Mouse (Mus musculus) lung, adult 2 months (tissue): ENCODE measurements around the gene Gm21976. TPM values are rescaled to one million over a fixed set of nuclear protein-coding genes. Genes with fewer than 3 reads are reported as not detected.

Experiments
- DNase-seq: peaks from one replicate; pipeline ENCODE4 v3.0.0; 2022
- H3K4me1 ChIP-seq: fragments of 200-500 bp; 2 replicates; pipeline ENCODE4 v1.6.1; 2011; ENCODE audit warnings: low read length; ENCODE audit not compliant: control insufficient read depth, insufficient read depth
- H3K4me3 ChIP-seq: fragments of 200-500 bp; replicated peaks from 2 replicates; pipeline ENCODE3; 2011; ENCODE audit warnings: low read depth, mild to moderate bottlenecking, control low read depth, low read length; ENCODE audit errors: extremely low read depth
- CTCF ChIP-seq: fragments of 200-500 bp; IDR thresholded peaks from 2 replicates; pipeline ENCODE4 v1.5.1; 2011; ENCODE audit warnings: mild to moderate bottlenecking, low read length, control low read depth; ENCODE audit not compliant: insufficient read depth
- POLR2A ChIP-seq: fragments of 200-500 bp; IDR thresholded peaks from 2 replicates; pipeline ENCODE4 v1.6.1; 2011; ENCODE audit warnings: low read depth, mild to moderate bottlenecking, control low read depth, low read length, borderline replicate concordance; ENCODE audit errors: extremely low read depth
- WGBS: fragments of 180-500 bp; shearing (Covaris S2); methylation state at CpG from one replicate; pipeline ENCODE4 v1.1.7; 2018; 5-methylcytosine and 5-hydroxymethylcytosine counted together
- polyA plus RNA-seq: library from polyadenylated mRNA; depleted of rRNA; stranded (reverse); fragments of >200 nt; gene quantifications from 2 replicates; pipeline ENCODE4 v1.2.3, GENCODE M21; 2012

The Gm21976 gene
- polyA plus RNA-seq, 1 experiment, result not detected

DNA sequence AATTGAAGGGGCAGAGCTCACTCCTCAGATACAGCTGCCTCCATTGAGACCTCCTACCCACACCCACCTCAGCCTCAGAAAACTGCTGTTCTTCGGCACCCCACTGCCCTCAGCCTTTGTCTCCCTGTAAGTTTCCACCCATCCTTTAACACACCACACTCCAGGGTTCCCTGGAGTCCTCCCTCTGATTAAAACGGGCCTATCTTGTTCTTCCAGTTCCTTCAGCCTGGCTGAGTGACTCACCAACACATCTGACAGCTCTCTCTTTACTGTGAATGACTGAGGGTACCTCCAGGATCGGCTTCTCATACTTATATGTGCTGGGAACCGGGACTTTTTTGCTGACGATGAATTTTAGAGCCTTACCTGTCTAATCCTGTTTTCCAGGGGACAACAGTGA lies 16.4 kb downstream of the Gm21976 start:
- TF ChIP-seq POLR2A, result no peak
- TF ChIP-seq CTCF, result no peak
- Histone ChIP-seq H3K4me1 (no peaks in the 10 kb centered on the region), H3K4me3 (no peak overlapping the region)
- DNase-seq, result no peak
- 41% methylated on average over 5 of the region's 5 CpGs for WGBS

DNA sequence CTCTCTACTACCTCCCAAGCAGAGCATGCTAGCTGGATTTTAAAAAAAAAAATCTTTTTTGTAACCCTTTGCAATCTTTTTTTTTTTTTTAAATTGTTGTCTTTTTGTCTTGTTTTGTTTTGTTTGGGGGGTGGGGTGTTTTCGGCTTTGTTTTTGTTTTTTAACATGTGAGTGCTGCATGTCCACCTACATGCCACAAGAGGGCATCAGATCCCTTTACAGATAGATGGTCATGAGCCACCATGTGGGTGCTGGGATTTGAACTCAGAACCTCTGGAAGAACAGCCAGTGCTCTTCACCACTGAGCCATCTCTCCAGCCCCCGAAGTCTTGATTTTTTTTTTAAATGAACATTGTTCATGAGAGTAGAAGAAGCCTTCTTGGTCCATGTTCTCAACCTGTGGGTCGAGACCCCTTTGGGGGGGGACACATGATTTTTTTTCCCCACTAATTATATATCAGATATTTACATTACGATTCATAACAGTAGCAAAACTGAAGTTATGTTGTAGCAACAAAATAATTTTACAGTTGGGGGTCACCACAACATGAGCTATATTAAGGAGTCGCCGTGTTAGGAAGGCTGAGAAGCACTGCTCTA lies 18.3 kb downstream of the Gm21976 start:
- 92% methylated on average over 6 of the region's 6 CpGs for WGBS
- H3K4me1 ChIP-seq, result no peaks in the 10 kb centered on the region
- TF ChIP-seq CTCF, result no peak
- no peak for TF ChIP-seq POLR2A
- DNase-seq, result no peak
- H3K4me3 ChIP-seq, result no peak overlapping the region

DNA sequence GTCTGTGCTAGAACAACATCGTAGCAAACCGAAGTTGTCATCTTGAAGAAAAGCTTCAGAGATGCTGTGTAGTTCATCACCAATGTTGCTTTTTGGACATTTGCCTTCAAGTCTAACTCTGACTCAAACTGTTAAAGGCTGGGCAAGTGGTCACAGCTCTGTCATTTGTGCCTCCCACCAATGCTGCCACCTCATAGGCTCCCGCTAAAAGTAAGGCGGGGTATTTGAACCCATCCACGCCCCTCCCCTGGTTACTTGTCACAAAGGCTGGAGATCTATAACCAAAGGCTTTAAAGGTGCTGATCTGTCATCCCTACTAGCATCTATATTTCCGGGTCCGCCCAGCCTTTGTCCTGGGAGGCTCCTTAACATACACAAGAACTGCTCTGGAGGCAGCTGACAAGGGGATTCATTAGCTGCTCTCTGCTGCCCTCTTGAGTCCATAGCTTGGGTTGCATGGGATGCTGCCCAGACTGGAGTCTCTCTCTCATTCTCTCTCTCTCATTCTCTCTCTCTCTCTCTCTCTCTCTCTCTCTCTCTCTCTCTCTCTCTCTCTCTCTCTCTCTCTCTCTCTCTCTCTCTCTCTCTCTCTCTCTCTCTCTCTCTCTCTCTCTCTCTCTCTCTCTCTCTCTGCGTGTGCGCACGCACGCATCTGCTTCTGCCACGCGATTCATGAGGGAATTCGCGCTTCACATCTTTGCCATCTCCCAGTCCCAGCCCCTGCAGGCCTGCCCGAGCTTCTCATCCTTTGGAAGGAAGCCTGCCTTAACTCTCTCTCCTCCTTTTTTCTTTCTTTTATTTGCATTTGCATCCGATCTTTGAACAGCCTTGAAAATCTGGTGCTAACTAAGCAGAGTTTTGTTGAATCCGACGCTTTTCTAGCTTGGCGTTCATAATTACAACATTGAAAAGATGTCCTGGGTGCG lies 19.4 kb downstream of the Gm21976 start:
- DNase-seq, result peak; percentile 46
- TF ChIP-seq CTCF (peak; percentile 87), POLR2A (no peak)
- 51% methylated on average over 21 of the region's 21 CpGs for WGBS
- Histone ChIP-seq H3K4me3 (no peak overlapping the region), H3K4me1 (no peaks in the 10 kb centered on the region)

DNA sequence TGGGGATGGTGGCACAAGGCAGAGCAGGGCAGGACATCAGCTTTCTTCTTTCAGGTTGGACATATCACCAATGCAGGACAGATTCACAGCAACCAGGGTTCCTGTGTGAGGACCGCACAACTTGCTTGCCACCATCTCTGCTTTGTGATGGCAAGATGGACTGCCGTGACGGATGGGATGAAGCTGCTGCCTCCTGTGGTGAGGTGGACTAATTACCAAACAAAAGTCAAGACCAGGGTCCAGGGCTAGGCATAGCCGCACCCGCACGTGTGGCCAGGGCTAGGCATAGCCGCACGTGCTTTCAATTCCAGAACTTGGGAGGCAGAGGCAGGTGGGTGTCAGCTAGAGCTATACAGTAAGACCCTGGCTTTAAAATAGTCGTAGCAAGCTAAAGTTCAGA lies 25.6 kb downstream of the Gm21976 start:
- TF ChIP-seq CTCF (no peak), POLR2A (no peak)
- WGBS, result 95% methylated on average over 9 of the region's 9 CpGs
- Histone ChIP-seq H3K4me3 (no peak overlapping the region), H3K4me1 (peaks cover 4% of the 10 kb centered on the region; the same call in 1 of the 2 replicates)
- DNase-seq, result no peak

DNA sequence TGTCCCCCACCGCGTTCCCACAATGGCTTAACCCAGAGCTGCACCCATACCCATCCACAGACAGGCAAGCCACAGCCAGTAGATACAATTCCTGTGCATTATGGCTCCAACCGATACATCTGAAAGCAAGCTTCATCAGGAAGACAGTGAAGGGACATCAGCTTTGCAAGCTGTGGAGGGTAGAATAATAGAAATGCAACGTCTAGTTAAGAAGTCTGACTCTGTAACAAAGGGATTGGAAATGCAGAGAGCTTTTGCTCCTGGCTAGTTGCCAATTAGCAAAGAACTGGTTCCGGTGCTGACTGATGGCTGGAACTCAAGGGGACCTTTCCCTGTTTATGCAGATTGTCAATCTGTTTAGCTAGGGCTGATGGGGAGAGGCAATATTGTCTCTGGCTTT lies 26.7 kb downstream of the Gm21976 start:
- Histone ChIP-seq H3K4me3 (no peak overlapping the region), H3K4me1 (peaks cover 4% of the 10 kb centered on the region; the same call in 1 of the 2 replicates)
- WGBS, result 33% methylated on average over 5 of the region's 5 CpGs
- no peak for DNase-seq
- no peak for TF ChIP-seq POLR2A

DNA sequence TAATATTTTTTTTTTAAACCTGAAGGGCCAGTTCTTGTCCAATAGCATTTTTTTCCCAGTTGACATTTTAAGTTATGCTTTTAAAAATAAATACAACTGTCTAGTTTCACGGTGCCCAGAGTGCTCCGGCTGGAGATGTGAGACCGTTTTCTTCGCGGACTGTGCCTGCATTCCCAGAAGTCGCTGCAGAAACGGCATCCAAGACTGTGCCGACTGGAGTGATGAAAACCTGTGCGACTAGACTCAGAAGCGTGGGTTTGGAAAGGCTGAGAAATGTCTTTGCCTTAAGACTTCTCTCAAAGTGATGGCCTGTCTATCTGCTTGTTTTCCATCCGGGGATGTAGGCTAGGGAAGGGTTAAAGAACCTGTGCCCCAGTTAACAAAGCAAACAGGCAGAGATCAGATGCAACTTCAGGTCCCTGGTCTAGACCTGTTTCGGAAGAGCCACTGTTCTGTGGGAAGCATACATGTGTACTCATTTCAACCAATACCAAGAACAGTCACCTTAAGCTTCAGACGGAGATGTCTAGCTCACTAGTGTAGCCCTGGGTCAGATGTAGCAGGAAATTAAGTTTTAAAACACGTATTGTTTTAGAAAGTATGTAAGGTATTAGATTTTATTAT lies 27.3 kb downstream of the Gm21976 start:
- Histone ChIP-seq H3K4me3 (no peak overlapping the region), H3K4me1 (peaks cover 4% of the 10 kb centered on the region; the same call in 1 of the 2 replicates)
- TF ChIP-seq CTCF (no peak), POLR2A (no peak)
- WGBS, result 32% methylated on average over 14 of the region's 14 CpGs
- no peak for DNase-seq

DNA sequence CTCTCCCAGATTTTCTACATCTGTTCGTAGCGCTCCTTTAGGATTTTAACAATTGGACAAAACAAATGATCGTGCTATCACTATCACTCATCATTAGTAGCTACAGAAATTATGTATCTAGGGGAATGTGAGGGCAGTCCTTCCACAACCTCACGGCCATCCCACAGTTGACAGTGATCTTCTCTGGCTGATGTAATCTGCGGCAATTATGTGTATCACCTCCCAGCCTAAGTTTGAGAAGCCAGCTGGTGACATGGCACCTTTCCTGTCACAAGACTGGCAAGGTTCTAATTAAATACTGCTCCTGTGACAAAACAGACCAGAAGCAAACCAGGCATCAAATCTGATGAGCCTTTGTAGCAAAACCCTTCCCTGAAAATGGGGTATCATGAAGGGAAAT lies 28.3 kb downstream of the Gm21976 start:
- no peak for DNase-seq
- 83% methylated on average over 5 of the region's 5 CpGs for WGBS
- no peak overlapping the region for H3K4me3 ChIP-seq
- TF ChIP-seq CTCF (no peak), POLR2A (no peak)
- H3K4me1 ChIP-seq, result peaks cover 4% of the 10 kb centered on the region; the same call in 1 of the 2 replicates

DNA sequence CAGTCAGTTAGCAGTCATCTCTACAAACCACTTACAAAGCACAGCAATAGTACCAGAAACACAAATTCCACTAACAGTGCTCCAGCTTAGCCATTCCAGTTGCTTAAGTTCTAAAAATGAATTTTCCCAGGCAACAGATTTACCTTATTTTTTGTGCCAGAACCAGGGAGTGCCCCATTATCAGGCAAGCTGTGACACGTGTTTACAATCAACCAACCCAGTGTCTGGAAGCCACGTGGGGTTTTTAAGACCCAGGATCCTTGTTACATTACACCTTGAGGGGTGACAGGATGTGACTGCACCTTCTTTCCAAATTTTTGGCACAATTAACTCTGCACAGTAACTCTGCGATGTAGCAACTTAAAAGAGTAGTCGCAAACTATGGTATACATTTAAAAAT lies 29.0 kb downstream of the Gm21976 start:
- DNase-seq, result no peak
- WGBS, result 72% methylated on average over 4 of the region's 4 CpGs
- Histone ChIP-seq H3K4me3 (no peak overlapping the region), H3K4me1 (peaks cover 9% of the 10 kb centered on the region)
- no peak for TF ChIP-seq POLR2A
- TF ChIP-seq CTCF, result no peak

DNA sequence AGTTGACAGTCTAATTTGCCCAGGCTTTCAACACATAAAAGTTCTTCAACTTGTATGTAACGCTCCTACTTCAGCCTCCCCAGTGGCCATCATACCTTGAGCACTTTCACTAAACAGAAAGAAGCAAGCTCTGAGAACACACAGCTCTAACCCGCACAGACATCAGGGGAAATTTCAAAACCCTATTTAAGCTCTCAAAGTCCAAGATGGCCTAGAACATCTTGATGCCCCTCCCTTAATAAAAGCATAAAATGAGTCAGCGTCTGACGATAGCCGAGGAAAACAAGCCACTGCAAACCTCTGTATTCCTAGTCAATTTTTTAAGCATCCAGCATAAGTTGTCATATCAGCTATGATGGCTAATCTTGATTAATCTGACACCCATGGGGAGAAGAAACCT lies 31.9 kb downstream of the Gm21976 start:
- Histone ChIP-seq H3K4me3 (no peak overlapping the region), H3K4me1 (peaks cover 21% of the 10 kb centered on the region)
- no peak for DNase-seq
- TF ChIP-seq POLR2A, result no peak
- no peak for TF ChIP-seq CTCF
- 90% methylated on average over 5 of the region's 5 CpGs for WGBS
